Mouse (Mus musculus) adipocyte (in vitro differentiated cells): ENCODE results near the gene Bcl7c.
"Not testable (repeated sequence)": the region's sequence is repeated elsewhere in the genome, so short reads cannot be mapped to it uniquely, and the experiment has no call there.

Experiments
- DNase-seq: peaks from one replicate; pipeline ENCODE4 v3.0.0-alpha.2; 2016; ENCODE audit warnings: low spot score

Bcl7c gene

GRCm38 (mm10) chr7:127716992-127717391 lies 8.3 kb upstream of the Bcl7c start:
- DNase-seq = no peak

- no peak for DNase-seq
These were observed 6.1 kb upstream of the Bcl7c start for GRCm38 (mm10) chr7:127714816-127715215.

GRCm38 (mm10) chr7:127712461-127713385 lies 4.0 kb upstream of the Bcl7c start, which contains the start of gene Ctf1:
Gene Ctf1, plus strand, starts transcription at chr7:127712736.
- peak; percentile 64 for DNase-seq

- peak; percentile 30 for DNase-seq
These were observed 2.7 kb upstream of the Bcl7c start for GRCm38 (mm10) chr7:127711456-127711855.

- DNase-seq = no peak
These were observed 2.3 kb upstream of the Bcl7c start for GRCm38 (mm10) chr7:127711031-127711430.

- no peak for DNase-seq
These were observed 687 bp upstream of the Bcl7c start for GRCm38 (mm10) chr7:127709261-127709979.

GRCm38 (mm10) chr7:127707957-127708206 lies 851 bp downstream of the Bcl7c start:
- DNase-seq = no peak

- DNase-seq = no peak
These were observed 1.4 kb downstream of the Bcl7c start for GRCm38 (mm10) chr7:127707045-127707956.

- DNase-seq = no peak
These were observed 3.0 kb downstream of the Bcl7c start for GRCm38 (mm10) chr7:127705706-127706105.

- no peak for DNase-seq
These were observed 4.1 kb downstream of the Bcl7c start for GRCm38 (mm10) chr7:127704598-127704997.

- no peak for DNase-seq
These were observed 5.1 kb downstream of the Bcl7c start for GRCm38 (mm10) chr7:127703561-127704178.

GRCm38 (mm10) chr7:127700712-127701331 lies 7.9 kb downstream of the Bcl7c start:
- DNase-seq = no peak

- DNase-seq = no peak
These were observed 9.7 kb downstream of the Bcl7c start for GRCm38 (mm10) chr7:127698986-127699385.

GRCm38 (mm10) chr7:127693730-127694129 lies 15.0 kb downstream of the Bcl7c start:
- not testable (repeated sequence) for DNase-seq

GRCm38 (mm10) chr7:127693290-127693689 lies 15.4 kb downstream of the Bcl7c start:
- no peak for DNase-seq

GRCm38 (mm10) chr7:127691221-127691989 lies 17.3 kb downstream of the Bcl7c start:
- DNase-seq = peak; percentile 89

- no peak for DNase-seq
These were observed 19.0 kb downstream of the Bcl7c start for GRCm38 (mm10) chr7:127689626-127690280.

- DNase-seq = no peak
These were observed 19.8 kb downstream of the Bcl7c start for GRCm38 (mm10) chr7:127688935-127689334.

GRCm38 (mm10) chr7:127686740-127687449 lies 21.8 kb downstream of the Bcl7c start:
- DNase-seq = no peak
